Mouse (Mus musculus) liver, postnatal 0 days (tissue): ENCODE results near the gene Slc17a4.

Source experiments
- CTCF ChIP-seq: sonication (generic); IDR thresholded peaks from 2 replicates; pipeline ENCODE4 v1.5.1; 2016; ENCODE audit warnings: antibody characterized with exemption, low read depth
- EP300 ChIP-seq: IDR thresholded peaks from 2 replicates; pipeline ENCODE4 v1.6.1; 2016; ENCODE audit warnings: antibody characterized with exemption, low read depth, mild to moderate bottlenecking

DNA sequence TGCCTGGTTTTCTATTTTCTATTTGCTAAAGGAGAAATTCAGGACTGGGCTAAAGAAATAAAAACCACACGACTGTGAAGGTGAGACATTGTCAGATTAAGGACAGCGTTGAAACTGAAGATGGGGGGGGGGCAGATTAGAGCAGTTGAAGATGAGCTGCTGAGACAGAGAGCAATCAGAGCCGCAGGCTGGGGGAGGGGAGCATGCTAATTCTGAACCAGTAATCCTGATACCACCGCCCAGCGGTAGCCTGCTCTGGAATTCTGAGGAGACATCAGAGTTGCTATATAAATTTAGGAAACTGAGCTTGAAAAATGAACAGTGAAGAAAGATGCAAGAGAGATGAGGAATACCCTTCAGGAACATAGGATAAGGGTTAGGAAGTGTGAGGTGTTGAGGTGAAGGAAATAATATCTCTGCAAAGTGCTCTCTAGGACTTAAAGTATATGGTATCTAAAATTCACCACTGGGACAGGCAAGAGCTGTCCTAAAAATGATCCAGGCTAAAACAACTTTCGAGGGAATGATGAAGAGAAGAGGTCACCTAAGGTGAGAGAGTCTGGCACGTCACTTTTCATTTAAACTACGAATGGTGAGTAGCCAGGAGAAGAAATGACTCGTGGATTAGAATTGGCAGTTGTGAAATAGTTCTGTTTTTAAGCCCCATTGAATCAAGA is 22.1 kb downstream of the Slc17a4 start:
- no peak for TF ChIP-seq EP300
- TF ChIP-seq CTCF = no peak
